ENCODE assay signal across 15 mouse cellular contexts in the genomic region with DNA sequence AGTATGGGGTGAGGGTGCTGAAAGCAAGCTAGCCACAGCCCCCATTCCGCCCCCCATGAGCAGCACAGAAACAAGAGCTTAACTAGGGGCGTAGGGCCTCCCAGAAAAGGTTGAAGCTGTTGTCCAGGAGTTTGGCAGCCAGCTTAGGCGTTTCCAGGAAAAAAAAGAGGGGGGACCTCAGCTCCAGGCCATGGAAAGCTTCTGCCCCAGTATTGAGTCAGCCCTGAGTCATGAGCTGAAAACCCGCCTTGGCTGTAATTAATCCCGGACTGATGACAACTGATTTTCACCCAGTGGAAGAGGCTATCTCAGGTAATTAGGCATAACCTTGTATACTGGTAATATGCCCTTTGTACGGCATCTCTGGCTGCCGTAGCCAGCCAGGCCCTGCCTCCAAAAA.
DNase-seq lines count a peak whose midpoint lies in the region; ATAC-seq and TF ChIP-seq lines count a peak whose summit lies in the region.
"Had no signal": no experiment of that assay in that cellular context is flagged by ENCODE, and none has a peak within 500 bp of the region (broad histone marks: within the 10 kb centered on the region; RNA-seq: fewer than 3 reads in every experiment).

No protein-coding gene starts in this region.

- H3K4me3 ChIP-seq in forebrain, embryonic 10.5 days = no peak overlapping the region
- H3K4me3 ChIP-seq in forebrain, embryonic 14.5 days (ENCODE audit: low read depth, low read length) = no peak overlapping the region
- H3K4me3 ChIP-seq in lung, postnatal 0 days (ENCODE audit: low read depth, low read length) = no peak overlapping the region
- H3K4me3 ChIP-seq: embryonic facial prominence, embryonic 13.5 days; lung, embryonic 15.5 days; midbrain, embryonic 13.5 days; neural tube, embryonic 15.5 days had no signal

- no peak for TF ChIP-seq CTCF in lung, postnatal 0 days (IDR thresholded peaks at IDR 0.05)

- peak overlapping the region; percentile 80 for H3K27ac ChIP-seq in forebrain, embryonic 10.5 days
- no peak overlapping the region for H3K27ac ChIP-seq in forebrain, embryonic 14.5 days (ENCODE audit: low read depth, low read length)
- H3K27ac ChIP-seq in lung, postnatal 0 days (ENCODE audit: low read length) = no peak overlapping the region
- H3K27ac ChIP-seq: lung, embryonic 15.5 days; midbrain, embryonic 13.5 days; neural tube, embryonic 15.5 days had no signal

- peaks cover 48% of the 10 kb centered on the region for H3K4me1 ChIP-seq in forebrain, embryonic 10.5 days
- H3K4me1 ChIP-seq in forebrain, embryonic 14.5 days (ENCODE audit: control insufficient read depth, insufficient read depth, low read length) = peaks cover 15% of the 10 kb centered on the region
- H3K4me1 ChIP-seq in lung, postnatal 0 days (ENCODE audit: insufficient read depth, low read depth, low read length) = peaks cover 4% of the 10 kb centered on the region; the same call in 1 of the 2 replicates
- H3K4me1 ChIP-seq: neural tube, embryonic 15.5 days had no signal

- no peaks in the 10 kb centered on the region for H3K9me3 ChIP-seq in forebrain, embryonic 10.5 days
- H3K9me3 ChIP-seq in forebrain, embryonic 14.5 days (replicated peaks; ENCODE audit: control insufficient read depth, low read length) = no peaks in the 10 kb centered on the region
- no peaks in the 10 kb centered on the region for H3K9me3 ChIP-seq in lung, postnatal 0 days (ENCODE audit: low read length)
- H3K9me3 ChIP-seq: embryonic facial prominence, embryonic 13.5 days; lung, embryonic 15.5 days; midbrain, embryonic 13.5 days; neural tube, embryonic 15.5 days had no signal

- no peak for ATAC-seq in forebrain, embryonic 14.5 days
- no peak for ATAC-seq in lung, postnatal 0 days

- 71% methylated on average over 7 of the region's 7 CpGs for WGBS in forebrain, embryonic 10.5 days
- WGBS in forebrain, embryonic 14.5 days = 40% methylated on average over 7 of the region's 7 CpGs
- 60% methylated on average over 7 of the region's 7 CpGs for WGBS in lung, postnatal 0 days

- no peak for DNase-seq in forebrain, embryonic 10.5 days (ENCODE audit: extremely low spot score, low spot score)
- DNase-seq in forebrain, embryonic 14.5 days (ENCODE audit: low spot score) = no peak
- DNase-seq in lung, postnatal 0 days (ENCODE audit: low spot score) = peak; percentile 20
- no peak for DNase-seq in lung, postnatal 25 days (ENCODE audit: low spot score)
- peak; percentile 51 for DNase-seq in adrenal gland, postnatal 14 days
- DNase-seq in skeletal muscle tissue, adult 2 months (ENCODE audit: low read depth, low spot score) = peak; percentile 36
- no peak for DNase-seq in T-cell, adult 2 months (ENCODE audit: low spot score)
- DNase-seq in layer of hippocampus, postnatal 14 days (ENCODE audit: low spot score in 2 of 2) = no peak
- DNase-seq: cerebellum, postnatal 14 days; kidney, postnatal 4 days; right cerebral cortex, postnatal 25 days had no signal

- H3K9ac ChIP-seq in forebrain, embryonic 14.5 days (ENCODE audit: low read length) = no peak overlapping the region
- H3K9ac ChIP-seq in lung, postnatal 0 days (replicated peaks; ENCODE audit: low read depth) = no peak overlapping the region
- H3K9ac ChIP-seq: lung, embryonic 15.5 days; midbrain, embryonic 13.5 days; neural tube, embryonic 15.5 days had no signal

- no peak for TF ChIP-seq EP300 in lung, postnatal 0 days (IDR thresholded peaks at IDR 0.05)

- no peaks in the 10 kb centered on the region for H3K36me3 ChIP-seq in forebrain, embryonic 10.5 days (replicated peaks)
- H3K36me3 ChIP-seq in forebrain, embryonic 14.5 days (ENCODE audit: control insufficient read depth, insufficient read depth, low read length) = no peaks in the 10 kb centered on the region
- no peaks in the 10 kb centered on the region for H3K36me3 ChIP-seq in lung, postnatal 0 days (ENCODE audit: insufficient read depth, low read length)
- H3K36me3 ChIP-seq: embryonic facial prominence, embryonic 13.5 days; lung, embryonic 15.5 days; midbrain, embryonic 13.5 days; neural tube, embryonic 15.5 days had no signal

- peaks cover 8% of the 10 kb centered on the region; the same call in 1 of the 2 replicates for H3K27me3 ChIP-seq in forebrain, embryonic 10.5 days (ENCODE audit: poor library complexity, severe bottlenecking)
- no peaks in the 10 kb centered on the region for H3K27me3 ChIP-seq in forebrain, embryonic 14.5 days (replicated peaks; ENCODE audit: control insufficient read depth, insufficient read depth, low read length)
- H3K27me3 ChIP-seq in lung, postnatal 0 days (replicated peaks; ENCODE audit: insufficient read depth, low read length) = no peaks in the 10 kb centered on the region
- H3K27me3 ChIP-seq: embryonic facial prominence, embryonic 13.5 days; lung, embryonic 15.5 days; midbrain, embryonic 13.5 days; neural tube, embryonic 15.5 days had no signal

- no peak overlapping the region for H3K4me2 ChIP-seq in forebrain, embryonic 14.5 days (ENCODE audit: low read length)
- no peak overlapping the region for H3K4me2 ChIP-seq in lung, postnatal 0 days (replicated peaks; ENCODE audit: low read depth, low read length)
- H3K4me2 ChIP-seq: lung, embryonic 15.5 days; midbrain, embryonic 13.5 days; neural tube, embryonic 15.5 days had no signal

Comparison
In these comparisons a context has a peak if more than half of its experiments do, and no peak if none do; other contexts are left out.
1. DNase-seq: peak in lung, postnatal 0 days (single experiment), adrenal gland, postnatal 14 days (single experiment) and skeletal muscle tissue, adult 2 months (single experiment); none in forebrain, embryonic 10.5 days (single experiment), forebrain, embryonic 14.5 days (single experiment), lung, postnatal 25 days (single experiment), T-cell, adult 2 months (single experiment) and layer of hippocampus, postnatal 14 days (0 of 2).